Mouse (Mus musculus) cerebellum, postnatal 25 days (tissue): ENCODE results near the gene Scarf2.
A peak's percentile ranks its signal among the peaks of the same experiment; 100 is the strongest.

Source experiments
- DNase-seq, 2 experiments: peaks; one replicate each; pipeline ENCODE4 v3.0.0; 2021; ENCODE audit warnings: mixed read lengths in 2 of 2

Scarf2 gene

GRCm38 (mm10) chr16:17796971-17797811 lies at the start of gene Scarf2:
Scarf2 (plus strand) TSS chr16:17797282.
- DNase-seq = peak in 1 of 2 experiments; percentile 21

- no peak for DNase-seq
Observed at GRCm38 (mm10) chr16:17753001-17753400, 44.1 kb upstream of the Scarf2 start.

DNA sequence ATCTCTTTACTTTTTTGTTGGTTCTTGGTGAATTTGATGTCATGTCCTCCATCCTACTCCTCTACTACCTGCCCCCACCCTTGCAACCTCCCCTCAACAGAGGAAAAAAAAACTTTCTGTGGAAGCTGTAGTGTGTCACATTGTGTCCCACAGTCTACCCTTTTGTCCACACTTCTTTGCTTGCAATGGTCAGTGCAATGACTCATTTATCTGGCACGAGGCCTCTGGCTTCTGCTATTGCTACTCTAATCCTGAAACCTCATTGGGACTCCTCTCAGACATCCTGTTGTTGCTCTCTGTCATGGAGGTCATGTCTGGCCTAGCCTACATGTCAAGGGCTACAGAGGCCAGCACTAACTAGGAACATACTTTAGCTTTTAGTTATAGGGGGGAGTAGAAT lies 43.4 kb upstream of the Scarf2 start:
- no peak for DNase-seq

DNA sequence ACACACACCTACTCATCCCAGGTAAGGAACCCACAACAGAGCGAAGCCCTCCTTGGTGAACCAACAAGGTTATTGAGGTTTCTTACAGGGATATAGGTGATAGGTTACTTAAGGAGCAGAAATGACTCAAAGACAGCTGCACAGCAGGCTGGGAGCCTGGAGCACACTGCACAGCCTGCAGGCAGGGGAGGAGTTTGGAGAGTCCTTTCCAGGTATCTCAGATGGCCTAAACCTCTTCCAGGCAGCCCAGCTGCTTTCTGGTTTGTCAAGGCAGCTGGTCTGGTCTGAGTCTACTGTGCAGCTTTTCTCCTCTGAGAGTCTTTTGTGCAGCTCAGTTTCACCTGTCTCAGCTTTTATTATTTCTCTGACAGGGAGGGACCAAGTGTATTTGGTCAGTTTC lies 39.3 kb upstream of the Scarf2 start:
- DNase-seq = no peak

- no peak for DNase-seq
Observed at GRCm38 (mm10) chr16:17758902-17759301, 38.2 kb upstream of the Scarf2 start.

DNA sequence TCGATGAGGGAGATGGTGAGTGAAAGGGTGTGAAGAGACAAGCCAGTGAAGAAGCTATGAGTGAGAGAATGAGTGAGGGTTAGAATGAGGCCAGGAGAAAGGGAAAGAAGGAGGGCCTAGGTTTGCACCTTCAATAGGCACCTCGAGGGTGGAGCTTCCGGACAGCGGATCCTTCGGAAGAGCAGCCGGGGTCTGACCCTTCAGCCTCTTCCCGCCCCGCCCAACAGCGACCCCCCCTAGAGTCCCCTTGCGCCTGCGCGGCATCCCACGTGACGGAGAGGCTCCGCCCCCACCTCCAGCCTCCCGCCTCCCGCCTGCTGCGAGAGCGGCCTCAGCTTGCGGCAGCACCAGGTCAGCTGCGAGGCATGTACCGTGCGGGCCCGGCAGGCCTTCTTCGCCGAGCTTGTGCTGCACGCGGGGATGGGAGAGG lies 37.7 kb upstream of the Scarf2 start, which contains the start of gene Klhl22:
Klhl22 (plus strand) TSS at position 275 of the 430 bp plus-strand sequence.
- DNase-seq = peak; percentile 94 to 97

- DNase-seq = peak; percentile 75 to 77
Observed at GRCm38 (mm10) chr16:17759813-17760321, 37.2 kb upstream of the Scarf2 start.

DNA sequence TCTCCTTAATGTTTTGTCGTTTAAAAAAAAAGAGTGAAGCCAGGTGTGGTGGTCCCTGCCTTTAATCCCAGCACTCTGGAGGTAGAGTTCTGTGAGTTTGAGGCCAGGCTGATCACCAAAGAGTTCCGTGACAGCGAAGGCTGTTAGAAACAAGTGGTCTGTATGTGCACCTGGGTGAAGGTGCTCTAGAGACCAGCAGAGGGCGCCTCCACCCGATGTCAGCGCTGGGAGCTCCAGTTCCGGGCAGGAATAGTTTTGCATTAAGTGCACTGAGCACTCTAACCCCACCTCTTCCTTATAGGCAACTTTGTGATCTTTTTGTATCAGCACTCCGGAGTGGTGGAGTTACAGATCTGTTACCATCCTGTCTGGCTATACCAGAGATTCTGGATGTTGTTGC lies 36.4 kb upstream of the Scarf2 start:
- peak; percentile 44 to 64 for DNase-seq

DNA sequence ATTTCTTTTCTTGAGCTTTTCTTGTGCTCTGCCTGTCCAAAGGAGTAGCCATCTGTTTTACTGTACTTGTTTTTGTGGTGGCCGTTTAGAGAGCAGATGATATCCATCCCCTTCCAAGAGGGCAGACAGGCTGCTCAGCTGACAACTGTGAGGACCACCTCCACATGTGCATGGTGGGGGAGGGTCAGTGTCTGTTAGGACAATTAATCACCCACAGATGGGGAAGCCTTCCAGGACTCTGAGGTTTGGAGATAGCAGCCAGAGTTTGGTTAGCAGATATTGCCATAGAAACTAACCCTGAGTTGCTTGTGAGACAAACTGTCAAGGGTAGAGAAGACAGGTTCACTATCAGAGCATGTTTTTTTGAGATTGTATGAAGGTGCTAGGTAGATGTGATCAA lies 36.0 kb upstream of the Scarf2 start:
- no peak for DNase-seq

DNA sequence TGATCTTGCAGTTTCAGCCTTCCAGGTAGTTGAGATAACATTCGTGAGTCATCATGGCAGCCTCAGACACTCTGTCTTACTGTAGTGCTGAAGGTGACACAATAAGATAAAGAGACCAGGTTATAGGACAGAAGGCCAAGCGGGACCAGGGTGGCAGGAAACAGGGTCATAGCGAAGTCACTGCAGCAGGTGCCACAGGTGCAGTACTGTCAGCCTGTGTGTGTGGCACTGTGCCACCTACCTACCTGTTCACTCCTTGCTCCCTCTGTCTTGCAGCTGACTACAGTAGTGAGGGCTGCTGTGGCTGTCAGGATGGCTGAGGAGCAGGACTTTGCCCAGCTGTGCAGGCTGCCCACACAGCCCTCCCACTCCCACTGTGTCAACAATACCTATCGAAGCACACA lies 33.0 kb upstream of the Scarf2 start:
- no peak for DNase-seq

DNA sequence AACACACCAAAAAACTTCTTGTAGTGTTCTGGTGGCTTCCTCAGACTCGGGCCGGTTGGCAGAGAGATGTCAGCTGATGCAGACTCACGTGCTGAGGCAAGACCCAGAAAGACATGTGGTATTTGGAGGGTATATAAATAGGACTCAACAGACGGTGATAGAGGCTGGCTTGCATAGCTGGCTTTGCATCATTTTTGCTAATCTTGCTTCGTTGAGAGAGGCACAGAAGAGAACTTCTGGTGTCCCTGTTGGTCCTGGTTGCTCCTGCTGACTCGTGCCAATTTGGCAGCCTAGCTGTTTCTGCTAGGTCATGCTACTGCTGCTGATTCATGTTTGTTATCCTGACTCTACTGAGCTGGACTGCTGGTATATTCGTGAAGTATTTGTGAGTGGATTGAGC lies 28.2 kb upstream of the Scarf2 start:
- peak; percentile 70 to 79 for DNase-seq

GRCm38 (mm10) chr16:17771117-17771865 lies 25.8 kb upstream of the Scarf2 start:
- DNase-seq = no peak

GRCm38 (mm10) chr16:17776828-17777227 lies 20.3 kb upstream of the Scarf2 start:
- peak; percentile 50 to 76 for DNase-seq

GRCm38 (mm10) chr16:17778223-17778622 lies 18.9 kb upstream of the Scarf2 start:
- no peak for DNase-seq

GRCm38 (mm10) chr16:17779692-17780091 lies 17.4 kb upstream of the Scarf2 start:
- no peak for DNase-seq

- no peak for DNase-seq
Observed at GRCm38 (mm10) chr16:17785337-17785736, 11.7 kb upstream of the Scarf2 start.

GRCm38 (mm10) chr16:17792728-17793127 lies 4.4 kb upstream of the Scarf2 start:
- no peak for DNase-seq

GRCm38 (mm10) chr16:17794047-17794446 lies 3.0 kb upstream of the Scarf2 start:
- peak in 1 of 2 experiments; percentile 57 for DNase-seq

DNA sequence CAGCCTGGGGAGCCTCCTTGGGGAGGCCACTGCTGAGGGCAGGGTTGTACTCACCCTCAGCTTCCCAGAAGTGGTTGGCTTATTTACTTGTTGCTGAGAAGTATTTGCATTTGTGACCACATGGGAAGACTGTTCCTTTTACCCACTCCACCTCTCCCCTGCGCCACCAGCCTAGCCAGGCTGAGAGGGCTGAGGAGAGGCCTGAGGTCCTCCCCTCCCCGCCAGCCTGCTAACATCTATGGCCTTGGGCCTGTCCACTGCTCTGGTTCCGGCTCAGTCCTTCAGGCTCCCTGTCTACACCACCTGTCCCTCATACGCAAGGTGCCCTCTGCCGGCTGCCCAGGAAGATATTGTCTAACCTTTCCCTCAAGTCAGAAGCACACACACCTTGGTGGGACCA lies 1.4 kb upstream of the Scarf2 start:
- DNase-seq = peak in 1 of 2 experiments; percentile 38

DNA sequence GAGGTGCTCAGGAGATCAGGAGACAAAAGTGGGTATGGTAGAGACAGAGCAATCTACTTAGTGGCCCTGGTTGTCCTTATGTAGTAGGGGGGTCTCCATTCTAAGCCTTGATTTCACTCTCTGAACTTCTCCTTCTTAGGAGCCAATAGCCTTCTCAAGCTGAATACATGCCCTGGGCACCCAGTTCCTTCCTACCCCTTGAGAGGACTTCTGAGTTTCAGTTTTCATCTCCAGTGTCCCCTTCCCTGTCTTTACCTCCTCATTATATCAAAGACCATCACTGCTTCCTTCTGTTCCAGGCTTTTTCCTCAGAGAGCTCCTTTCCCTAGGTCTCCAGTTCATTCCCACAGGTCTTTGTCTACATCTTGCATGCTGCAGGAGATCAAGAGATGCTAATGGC lies 563 bp upstream of the Scarf2 start:
- DNase-seq = no peak

- peak in 1 of 2 experiments; percentile 24 for DNase-seq
Observed at GRCm38 (mm10) chr16:17797812-17798311, 780 bp downstream of the Scarf2 start.

- DNase-seq = no peak
Observed at GRCm38 (mm10) chr16:17798321-17799180, 1.5 kb downstream of the Scarf2 start.
